11 mouse cellular contexts compared by ENCODE assay signal in the genomic region with DNA sequence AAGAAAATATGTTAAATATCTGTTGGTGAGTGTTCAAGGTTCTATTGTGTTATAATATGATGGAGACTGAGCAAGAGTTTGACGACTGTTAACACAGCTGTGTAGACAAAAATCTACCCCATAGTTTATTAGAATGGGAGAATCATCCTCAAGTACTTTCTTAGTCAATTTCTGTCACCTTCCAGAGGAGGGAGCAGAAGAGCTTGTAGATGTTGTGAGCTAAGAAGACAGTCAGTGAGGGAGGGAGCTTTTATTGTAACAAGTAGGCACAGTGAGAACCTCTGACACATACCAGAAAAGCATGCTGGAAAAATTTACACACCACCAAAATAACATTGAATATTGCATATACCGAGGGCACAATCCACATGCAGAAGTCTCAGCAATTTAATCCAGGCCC.
DNase-seq lines count a peak whose midpoint lies in the region; ATAC-seq and TF ChIP-seq lines count a peak whose summit lies in the region.
"Had no signal": no experiment of that assay in that cellular context is flagged by ENCODE, and none has a peak within 500 bp of the region (broad histone marks: within the 10 kb centered on the region; RNA-seq: fewer than 3 reads in every experiment).

No protein-coding gene starts in this region.

- peak; percentile 72 for TF ChIP-seq CTCF in stomach, postnatal 0 days (IDR thresholded peaks at IDR 0.05; ENCODE audit: low read depth)

- no peaks in the 10 kb centered on the region for H3K36me3 ChIP-seq in stomach, postnatal 0 days (ENCODE audit: control insufficient read depth, insufficient read depth, low read length)
- H3K36me3 ChIP-seq: hindbrain, embryonic 12.5 days had no signal

- DNase-seq in kidney, adult 18-20 months, result peak; percentile 6
- no peak for DNase-seq in kidney, postnatal 4 days
- DNase-seq in right cerebral cortex, adult 18-20 months, result peak; percentile 11
- no peak for DNase-seq in right cerebral cortex, postnatal 4 days
- peak; percentile 24 for DNase-seq in embryo, embryonic 10.5 days (ENCODE audit: low spot score)
- no peak for DNase-seq in stomach, postnatal 0 days (ENCODE audit: low spot score)
- no peak for DNase-seq in cerebellum, postnatal 4 days (ENCODE audit: low spot score in 2 of 2)
- no peak for DNase-seq in thymus, postnatal 36 days
- DNase-seq: gastrocnemius, postnatal 25 days had no signal

- no peak overlapping the region for H3K4me3 ChIP-seq in stomach, postnatal 0 days (ENCODE audit: low read depth, low read length)
- H3K4me3 ChIP-seq: hindbrain, embryonic 12.5 days; megakaryocyte, embryonic 14.5 days had no signal

- H3K9ac ChIP-seq in stomach, postnatal 0 days (ENCODE audit: low read length), result no peak overlapping the region
- H3K9ac ChIP-seq: hindbrain, embryonic 12.5 days had no signal

- H3K27me3 ChIP-seq in stomach, postnatal 0 days (ENCODE audit: control insufficient read depth, insufficient read depth, low read length), result no peaks in the 10 kb centered on the region
- H3K27me3 ChIP-seq: hindbrain, embryonic 12.5 days; megakaryocyte, embryonic 14.5 days had no signal

- 31% methylated on average over 2 of the region's 2 CpGs for WGBS in stomach, postnatal 0 days

- no peak for TF ChIP-seq EP300 in stomach, postnatal 0 days (optimal IDR thresholded peaks at IDR 0.05)

- H3K27ac ChIP-seq in stomach, postnatal 0 days (replicated peaks), result no peak overlapping the region
- H3K27ac ChIP-seq: hindbrain, embryonic 12.5 days had no signal

- no peak overlapping the region for H3K4me2 ChIP-seq in stomach, postnatal 0 days (replicated peaks; ENCODE audit: low read depth)
- H3K4me2 ChIP-seq: hindbrain, embryonic 12.5 days had no signal

- ATAC-seq in stomach, postnatal 0 days (ENCODE audit: low FRiP score, low TSS enrichment), result no peak

- no peaks in the 10 kb centered on the region for H3K9me3 ChIP-seq in stomach, postnatal 0 days (ENCODE audit: control insufficient read depth, low read length)
- H3K9me3 ChIP-seq: hindbrain, embryonic 12.5 days; megakaryocyte, embryonic 14.5 days had no signal

- H3K4me1 ChIP-seq in stomach, postnatal 0 days (replicated peaks; ENCODE audit: control insufficient read depth, insufficient read depth), result no peaks in the 10 kb centered on the region
- H3K4me1 ChIP-seq: megakaryocyte, embryonic 14.5 days had no signal

Comparison
In these comparisons a context has a peak if more than half of its experiments do, and no peak if none do; other contexts are left out.
1. DNase-seq: peak in kidney, adult 18-20 months (single experiment), right cerebral cortex, adult 18-20 months (single experiment) and embryo, embryonic 10.5 days (single experiment); none in kidney, postnatal 4 days (0 of 2), right cerebral cortex, postnatal 4 days (single experiment), stomach, postnatal 0 days (single experiment), cerebellum, postnatal 4 days (0 of 2) and thymus, postnatal 36 days (0 of 2).